ENCODE assay signal across 14 mouse cellular contexts in genomic region chr11:97825295-97825694, GRCm38 (mm10). TPM values are rescaled to one million over a fixed set of nuclear protein-coding genes. Genes with fewer than 3 reads are reported as not detected.
DNase-seq lines count a peak whose midpoint lies in the region; ATAC-seq lines count a peak whose summit lies in the region.
"Had no signal": no experiment of that assay in that cellular context is flagged by ENCODE, and none has a peak within 500 bp of the region (broad histone marks: within the 10 kb centered on the region; RNA-seq: fewer than 3 reads in every experiment).

No protein-coding gene starts in this region.

- H3K4me1 ChIP-seq in hindbrain, embryonic 13.5 days (replicated peaks): peaks cover 18% of the 10 kb centered on the region
- H3K4me1 ChIP-seq in hindbrain, embryonic 11.5 days (replicated peaks; ENCODE audit: control insufficient read depth, insufficient read depth, low read length): no peaks in the 10 kb centered on the region

- no peak overlapping the region for H3K4me3 ChIP-seq in hindbrain, embryonic 13.5 days
- no peak overlapping the region for H3K4me3 ChIP-seq in hindbrain, embryonic 11.5 days (ENCODE audit: low read depth, low read length)
- H3K4me3 ChIP-seq: erythroblast, embryonic 14.5 days; heart, embryonic 12.5 days; limb, embryonic 15.5 days; stomach, embryonic 15.5 days had no signal

- H3K27ac ChIP-seq in hindbrain, embryonic 13.5 days: 0 out of 2 replicates have a peak overlapping the region, but pooled peaks have one; percentile 23
- H3K27ac ChIP-seq in hindbrain, embryonic 11.5 days (ENCODE audit: low read depth, low read length): no peak overlapping the region
- H3K27ac ChIP-seq: limb, embryonic 15.5 days had no signal

- H3K9ac ChIP-seq in hindbrain, embryonic 13.5 days: no peak overlapping the region
- H3K9ac ChIP-seq in hindbrain, embryonic 11.5 days (ENCODE audit: low read depth, low read length): no peak overlapping the region
- H3K9ac ChIP-seq: heart, embryonic 12.5 days; limb, embryonic 15.5 days; stomach, embryonic 15.5 days had no signal

- H3K9me3 ChIP-seq in hindbrain, embryonic 13.5 days: no peaks in the 10 kb centered on the region
- no peaks in the 10 kb centered on the region for H3K9me3 ChIP-seq in hindbrain, embryonic 11.5 days (ENCODE audit: control insufficient read depth, low read length)
- H3K9me3 ChIP-seq: heart, embryonic 12.5 days; limb, embryonic 15.5 days; stomach, embryonic 15.5 days had no signal

- no peak for DNase-seq in hindbrain, embryonic 11.5 days (ENCODE audit: low spot score)
- DNase-seq in 416B (ENCODE audit: low read depth): peak; percentile 62
- peak; percentile 89 to 97 for DNase-seq in natural killer cell, adult 2 months (ENCODE audit: low spot score in 2 of 2)
- no peak for DNase-seq in urinary bladder, postnatal 36 days (ENCODE audit: low spot score in 2 of 2)
- no peak for DNase-seq in heart, postnatal 25 days (ENCODE audit: low spot score)
- DNase-seq in cerebellum, postnatal 14 days: no peak

- no peaks in the 10 kb centered on the region for H3K27me3 ChIP-seq in hindbrain, embryonic 13.5 days
- H3K27me3 ChIP-seq in hindbrain, embryonic 11.5 days (ENCODE audit: control insufficient read depth, insufficient read depth, low read length): no peaks in the 10 kb centered on the region
- H3K27me3 ChIP-seq: heart, embryonic 12.5 days; limb, embryonic 15.5 days; stomach, embryonic 15.5 days had no signal

- intact Hi-C loops in heart, postnatal 25 days (cut with DNase I): no loop called here

- peaks cover 86% of the 10 kb centered on the region for H3K36me3 ChIP-seq in hindbrain, embryonic 13.5 days
- no peaks in the 10 kb centered on the region; the same call in 1 of the 2 replicates for H3K36me3 ChIP-seq in hindbrain, embryonic 11.5 days (ENCODE audit: control insufficient read depth, insufficient read depth, low read length)

- ATAC-seq in hindbrain, embryonic 13.5 days (ENCODE audit: low FRiP score): no peak
- no peak for ATAC-seq in hindbrain, embryonic 11.5 days (ENCODE audit: low FRiP score)
- ATAC-seq in activated CD4-positive, CD25-positive, alpha-beta regulatory T cell, adult 4 months: peak; percentile 72

- no peak overlapping the region for H3K4me2 ChIP-seq in hindbrain, embryonic 13.5 days
- no peak overlapping the region for H3K4me2 ChIP-seq in hindbrain, embryonic 11.5 days (replicated peaks; ENCODE audit: low read depth, low read length)
- H3K4me2 ChIP-seq: heart, embryonic 12.5 days; limb, embryonic 15.5 days; stomach, embryonic 15.5 days had no signal

- WGBS in hindbrain, embryonic 13.5 days: 92% methylated on average over 10 of the region's 10 CpGs
- 88% methylated on average over 10 of the region's 10 CpGs for WGBS in hindbrain, embryonic 11.5 days

RNA-seq across cellular contexts. Expression of gene B230217C12Rik, which starts 15.3 kb away (rescaled TPM):
- 28.9 and 29.2 TPM in 2 replicates for polyA plus RNA-seq in hindbrain, embryonic 13.5 days (2015; fragmentation: Nextera tagmentation; extraction: Ambion mirVana)
- polyA plus RNA-seq in hindbrain, embryonic 11.5 days (2014; fragmentation: Nextera tagmentation; extraction: Ambion mirVana): 15.1 TPM in 2 replicates
- polyA plus RNA-seq in activated CD4-positive, CD25-positive, alpha-beta regulatory T cell, adult 4 months (2017; shearing (Covaris generic)): 1 to 10 TPM; 1.6 to 1.7 TPM
- total RNA-seq in heart, postnatal 25 days (2021): under 1 TPM; 0.83 to 0.87 TPM
- total RNA-seq: MEL had no signal
- polyA plus RNA-seq: erythroblast, embryonic 14.5 days had no signal

RNA-seq across cellular contexts. Expression of gene Lasp1, which starts 26.5 kb away (rescaled TPM):
- polyA plus RNA-seq in hindbrain, embryonic 13.5 days (2015; fragmentation: Nextera tagmentation; extraction: Ambion mirVana): 131 and 137 TPM in 2 replicates
- 45.8 and 61.1 TPM in 2 replicates for polyA plus RNA-seq in hindbrain, embryonic 11.5 days (2014; fragmentation: Nextera tagmentation; extraction: Ambion mirVana)
- polyA plus RNA-seq in activated CD4-positive, CD25-positive, alpha-beta regulatory T cell, adult 4 months (2017; shearing (Covaris generic)): 10 to 100 TPM; 44.4 to 52.4 TPM
- 10 to 100 TPM; 41.3 to 46.2 TPM for total RNA-seq in heart, postnatal 25 days (2021)

RNA-seq across cellular contexts. Expression of gene Rpl23, which starts 43.1 kb away (rescaled TPM):
- polyA plus RNA-seq in hindbrain, embryonic 13.5 days (2015; fragmentation: Nextera tagmentation; extraction: Ambion mirVana): 369 and 380 TPM in 2 replicates
- polyA plus RNA-seq in hindbrain, embryonic 11.5 days (2014; fragmentation: Nextera tagmentation; extraction: Ambion mirVana): 437 and 458 TPM in 2 replicates
- 1,000 to 10,000 TPM; 1,077 to 1,095 TPM for polyA plus RNA-seq in activated CD4-positive, CD25-positive, alpha-beta regulatory T cell, adult 4 months (2017; shearing (Covaris generic))
- 100 to 1,000 TPM; 454 to 515 TPM for total RNA-seq in heart, postnatal 25 days (2021)

RNA-seq across cellular contexts. Expression of gene 1700001P01Rik, which starts 49.6 kb away (rescaled TPM):
- 0.68 and 0.79 TPM in 2 replicates for polyA plus RNA-seq in hindbrain, embryonic 13.5 days (2015; fragmentation: Nextera tagmentation; extraction: Ambion mirVana)
- polyA plus RNA-seq in hindbrain, embryonic 11.5 days (2014; fragmentation: Nextera tagmentation; extraction: Ambion mirVana): 0.39 and 0.60 TPM in 2 replicates
- under 1 TPM in 1 of 2 experiments, not detected in 1; 0.74 TPM for polyA plus RNA-seq in activated CD4-positive, CD25-positive, alpha-beta regulatory T cell, adult 4 months (2017; shearing (Covaris generic))
- total RNA-seq in heart, postnatal 25 days (2021): not detected
- polyA plus RNA-seq: erythroblast, embryonic 14.5 days; heart, embryonic 12.5 days; neural tube, embryonic 11.5 days had no signal

RNA-seq across cellular contexts. Expression of gene Fbxo47, which starts 58.7 kb away (rescaled TPM):
- polyA plus RNA-seq in hindbrain, embryonic 13.5 days (2015; fragmentation: Nextera tagmentation; extraction: Ambion mirVana): 0.52 and 0.71 TPM in 2 replicates
- polyA plus RNA-seq in hindbrain, embryonic 11.5 days (2014; fragmentation: Nextera tagmentation; extraction: Ambion mirVana): 0.53 and 1.0 TPM in 2 replicates
- under 1 TPM; 0.29 to 0.74 TPM for polyA plus RNA-seq in activated CD4-positive, CD25-positive, alpha-beta regulatory T cell, adult 4 months (2017; shearing (Covaris generic))
- under 1 TPM in 1 of 2 experiments, not detected in 1; 0.11 TPM for total RNA-seq in heart, postnatal 25 days (2021)
- polyA plus RNA-seq: erythroblast, embryonic 14.5 days had no signal

Comparison
In these comparisons a context has a peak if more than half of its experiments do, and no peak if none do; other contexts are left out.
1. DNase-seq: peak in 416B (single experiment) and natural killer cell, adult 2 months (2 of 2); none in hindbrain, embryonic 11.5 days (single experiment), urinary bladder, postnatal 36 days (0 of 2), heart, postnatal 25 days (single experiment) and cerebellum, postnatal 14 days (0 of 2).